Mouse (Mus musculus) limb, embryonic 13.5 days (tissue): ENCODE results near the gene Ip6k1. TPM values are rescaled to one million over a fixed set of nuclear protein-coding genes. Genes with fewer than 3 reads are reported as not detected.
A peak's percentile ranks its signal among the peaks of the same experiment; 100 is the strongest.

Experiments used
- ATAC-seq: fragments of 200-750 bp; cut with Nextera tagmentation; 2 replicates; pipeline ENCODE4 v1.8.0; 2017; ENCODE audit warnings: low read depth, moderate number of reproducible peaks, moderate TSS enrichment; ENCODE audit not compliant: low FRiP score
- H3K27ac ChIP-seq: fragments of 300-500 bp; sonication (generic); 2 replicates; pipeline ENCODE4 v1.5.1; 2015; ENCODE audit warnings: inconsistent platforms, mild to moderate bottlenecking, moderate library complexity
- H3K27me3 ChIP-seq: fragments of 300-500 bp; sonication (generic); 2 replicates; pipeline ENCODE4 v1.6.1; 2015; ENCODE audit warnings: mild to moderate bottlenecking, inconsistent platforms
- H3K36me3 ChIP-seq: fragments of 300-500 bp; sonication (generic); 2 replicates; pipeline ENCODE4 v1.6.1; 2015; ENCODE audit warnings: inconsistent platforms, mild to moderate bottlenecking, moderate library complexity
- H3K4me1 ChIP-seq: fragments of 300-500 bp; sonication (generic); 2 replicates; pipeline ENCODE4 v1.6.1; 2015; ENCODE audit warnings: inconsistent platforms
- H3K4me2 ChIP-seq: fragments of 300-500 bp; sonication (generic); replicated peaks from 2 replicates; pipeline ENCODE4 v1.6.1; 2015; ENCODE audit warnings: inconsistent platforms, mild to moderate bottlenecking, moderate library complexity
- H3K4me3 ChIP-seq: fragments of 300-500 bp; sonication (generic); 2 replicates; pipeline ENCODE4 v1.5.1; 2015; ENCODE audit warnings: moderate library complexity, mild to moderate bottlenecking, inconsistent platforms
- H3K9ac ChIP-seq: fragments of 300-500 bp; sonication (generic); 2 replicates; pipeline ENCODE4 v1.6.1; 2015; ENCODE audit warnings: mild to moderate bottlenecking, inconsistent platforms
- H3K9me3 ChIP-seq: fragments of 300-500 bp; sonication (generic); 2 replicates; pipeline ENCODE4 v1.6.1; 2016; ENCODE audit warnings: inconsistent platforms
- WGBS: fragments of 180-500 bp; shearing (Covaris S2); methylation state at CpG from one replicate; pipeline ENCODE4 v1.1.7; 2015; 5-methylcytosine and 5-hydroxymethylcytosine counted together
- microRNA-seq: library from miRNA; unstranded; fragments of <30 nt; microRNA quantifications from one replicate; pipeline ENCODE4, GENCODE M21; 2016
- polyA plus RNA-seq: library from polyadenylated mRNA; unstranded; fragments of >200 nt; fragmentation: Nextera tagmentation; extraction: Ambion mirVana; gene quantifications from 2 replicates; pipeline ENCODE4 v1.2.1, GENCODE M21; 2015

Ip6k1 gene
- polyA plus RNA-seq, 1 experiment from 2014 or later = 72.8 TPM

DNA sequence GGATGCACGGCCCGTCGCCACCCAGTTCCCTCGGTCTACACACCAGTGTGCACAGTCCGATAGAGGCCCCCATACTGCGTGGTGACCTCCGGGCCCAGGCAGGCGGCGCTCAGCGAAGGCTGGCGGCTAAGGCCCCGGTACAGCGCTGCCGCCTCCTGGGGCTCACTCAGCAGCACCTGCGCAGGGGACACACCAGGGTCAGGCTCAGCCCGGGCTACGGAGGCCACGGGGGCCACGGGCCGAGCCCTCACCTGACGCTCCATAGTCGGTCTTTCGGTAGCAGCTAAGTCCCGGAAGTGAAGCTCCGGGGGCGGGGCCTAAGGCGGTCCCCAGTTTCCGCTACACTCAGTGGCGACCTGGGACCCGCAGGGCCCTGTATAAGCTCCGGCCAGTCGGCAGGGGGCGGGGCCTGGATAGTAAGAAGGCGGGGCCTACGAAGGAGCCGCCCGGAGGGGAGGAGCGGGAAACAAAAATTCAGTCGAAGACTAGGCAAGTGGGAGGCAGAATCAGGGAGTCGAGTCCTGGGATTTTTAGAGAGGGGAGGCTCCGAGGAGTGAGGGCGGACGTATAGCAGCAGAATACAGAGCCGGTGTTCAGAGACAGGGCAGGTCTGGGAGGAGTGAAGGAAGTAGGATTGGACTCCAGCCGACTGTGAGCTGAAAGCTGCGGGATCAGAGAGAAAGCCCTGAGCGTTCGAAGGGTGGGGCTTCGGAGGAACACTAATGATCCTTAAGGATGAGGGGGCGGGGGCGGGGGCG lies 92.1 kb downstream of the Ip6k1 start, which contains the start of gene Apeh:
Gene Apeh (minus strand): TSS at position 423 of the 758 bp plus-strand sequence.
- Histone ChIP-seq H3K36me3 (peaks cover 35% of the 10 kb centered on the region), H3K27ac (peak within 1 kb of the TSS; percentile 81), H3K4me2 (peak within 1 kb of the TSS; percentile 99), H3K9me3 (no peaks in the 10 kb centered on the region), H3K4me3 (peak within 1 kb of the TSS; percentile 69), H3K27me3 (no peaks in the 10 kb centered on the region), H3K4me1 (peaks cover 29% of the 10 kb centered on the region), H3K9ac (peak within 1 kb of the TSS; percentile 83)
- WGBS = under 1% methylated on average over 52 of the region's 52 CpGs
- ATAC-seq = peak; percentile 90

DNA sequence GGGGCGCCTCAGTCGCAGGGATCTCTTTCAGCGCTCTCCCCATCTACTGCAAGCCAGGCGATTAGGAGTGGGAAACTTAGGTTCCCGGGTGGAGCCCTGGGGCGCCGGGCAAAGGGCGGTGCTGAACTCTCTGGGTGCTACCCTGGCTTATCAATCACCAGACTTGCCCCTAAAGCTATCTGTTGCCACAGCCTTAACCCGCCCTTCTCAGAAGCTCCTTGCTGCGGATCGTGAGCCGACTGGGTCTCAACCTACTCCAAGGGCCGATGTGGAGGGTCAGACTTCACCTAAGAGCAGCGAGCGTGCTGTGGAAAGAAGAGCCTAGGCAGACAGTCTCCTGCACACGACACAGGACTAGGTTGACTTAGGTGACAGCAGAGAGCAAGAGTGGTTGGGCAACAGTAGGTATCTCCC lies 92.7 kb downstream of the Ip6k1 start:
- peak overlapping the region; percentile 99 for H3K4me2 ChIP-seq
- WGBS = under 1% methylated on average over 16 of the region's 16 CpGs
- peak; percentile 13 for ATAC-seq
- no peaks in the 10 kb centered on the region for H3K9me3 ChIP-seq
- peaks cover 29% of the 10 kb centered on the region for H3K4me1 ChIP-seq
- peaks cover 29% of the 10 kb centered on the region for H3K36me3 ChIP-seq
- peak overlapping the region; percentile 83 for H3K9ac ChIP-seq
- H3K4me3 ChIP-seq = peak overlapping the region; percentile 69
- H3K27me3 ChIP-seq = no peaks in the 10 kb centered on the region
- H3K27ac ChIP-seq = peak overlapping the region; percentile 81; the same call in 1 of the 2 replicates

DNA sequence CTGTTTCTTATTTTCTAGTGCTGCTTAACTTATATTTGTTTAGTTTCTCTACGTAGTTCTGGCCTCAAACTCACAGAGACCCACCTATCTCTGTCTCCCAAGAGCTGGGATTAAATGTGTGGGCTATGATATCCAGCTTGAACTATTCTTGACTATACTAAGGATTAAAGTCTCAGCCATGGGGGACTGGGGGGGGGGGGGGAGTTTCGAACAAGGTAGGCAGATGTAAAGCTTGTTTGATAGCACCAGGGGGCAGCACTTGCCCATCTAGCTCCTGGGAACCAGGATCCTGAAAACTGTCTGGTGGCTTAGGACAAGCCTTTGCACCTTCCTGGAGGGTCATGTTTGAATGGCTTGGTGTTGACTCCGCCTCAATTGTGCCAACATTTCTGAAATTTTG lies 93.2 kb downstream of the Ip6k1 start:
- 6% methylated on average over 3 of the region's 3 CpGs for WGBS
- Histone ChIP-seq H3K4me2 (peak overlapping the region; percentile 99), H3K4me3 (peak overlapping the region; percentile 69), H3K9me3 (no peaks in the 10 kb centered on the region), H3K27me3 (no peaks in the 10 kb centered on the region), H3K9ac (peak overlapping the region; percentile 83), H3K27ac (peak overlapping the region; percentile 81; the same call in 1 of the 2 replicates), H3K4me1 (peaks cover 29% of the 10 kb centered on the region), H3K36me3 (peaks cover 23% of the 10 kb centered on the region)
- no peak for ATAC-seq

DNA sequence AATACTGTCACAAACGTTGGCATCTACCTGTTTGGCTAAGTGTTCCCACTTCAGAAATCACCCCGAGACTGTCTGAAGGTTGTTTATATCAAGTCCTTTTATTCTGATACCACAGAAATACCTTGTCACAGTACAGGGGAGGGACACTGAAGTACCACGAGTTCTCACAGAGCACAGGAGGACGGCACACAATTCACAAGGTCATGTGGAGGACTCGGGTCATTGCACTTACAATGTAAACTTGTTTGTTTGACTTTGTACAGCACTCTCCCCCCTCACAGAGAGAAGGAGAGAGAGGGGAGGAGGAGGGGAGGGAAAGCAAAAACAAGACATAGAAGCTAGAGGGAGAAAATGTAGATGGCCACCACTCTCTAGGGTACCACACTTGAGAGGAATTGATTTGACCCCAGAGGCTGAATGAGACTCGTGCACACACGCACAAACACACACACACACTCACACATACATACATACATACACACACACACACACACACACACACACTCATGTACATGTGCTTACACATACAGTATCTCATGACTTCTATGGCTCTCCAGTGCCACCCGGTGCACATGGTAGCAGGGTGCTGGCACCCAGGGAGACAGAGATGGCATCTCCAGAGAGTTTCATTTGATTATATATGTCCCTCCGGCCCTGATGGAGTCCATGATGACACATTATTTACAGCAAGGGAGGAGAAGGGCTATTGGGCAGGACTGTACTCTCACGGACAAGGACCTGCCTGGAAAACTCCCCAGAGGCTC lies 93.8 kb downstream of the Ip6k1 start:
- peak overlapping the region; percentile 99; the same call in 1 of the 2 replicates for H3K4me2 ChIP-seq
- WGBS = 73% methylated on average over 10 of the region's 10 CpGs

More for the DNA sequence above, 93.8 kb downstream of the Ip6k1 start:
- no peak overlapping the region for H3K4me3 ChIP-seq
- no peaks in the 10 kb centered on the region for H3K9me3 ChIP-seq
- no peaks in the 10 kb centered on the region for H3K27me3 ChIP-seq
- H3K27ac ChIP-seq = no peak overlapping the region
- ATAC-seq = no peak
- H3K36me3 ChIP-seq = peaks cover 17% of the 10 kb centered on the region
- H3K9ac ChIP-seq = 0 out of 2 replicates have a peak overlapping the region, but pooled peaks have one; percentile 21
- peaks cover 29% of the 10 kb centered on the region for H3K4me1 ChIP-seq

Small RNAs within 50 kb of the gene (microRNA-seq; reads per million reads assigned to microRNA genes)
- not detected for gene Mir7088

Other genes with a start within 250 kb of the Ip6k1 start
- gene Rbm5, start 231.5 kb upstream of the Ip6k1 start, polyA plus RNA-seq = 257 and 270 TPM in 2 replicates
- gene Rbm6, start 129.3 kb upstream of the Ip6k1 start, polyA plus RNA-seq = 94.7 and 97.7 TPM in 2 replicates
- 11.0 and 13.4 TPM in 2 replicates for gene Mon1a, start 114.3 kb upstream of the Ip6k1 start, polyA plus RNA-seq
- gene Mst1r, start 95.6 kb upstream of the Ip6k1 start, polyA plus RNA-seq = 3.2 and 3.3 TPM in 2 replicates
- gene Actl11, start 74.0 kb upstream of the Ip6k1 start, polyA plus RNA-seq = not detected in 2 replicates
- gene Camkv, start 66.8 kb upstream of the Ip6k1 start, polyA plus RNA-seq = 9.8 and 10.0 TPM in 2 replicates
- gene Traip, start 52.4 kb upstream of the Ip6k1 start, polyA plus RNA-seq = 26.1 TPM in 2 replicates
- 34.6 and 35.4 TPM in 2 replicates for gene Uba7, start 27.0 kb upstream of the Ip6k1 start, polyA plus RNA-seq
- gene Gm20661, start 19.4 kb upstream of the Ip6k1 start, polyA plus RNA-seq = 11.3 and 13.2 TPM in 2 replicates
- gene Inka1, start 16.6 kb upstream of the Ip6k1 start, polyA plus RNA-seq = 121 and 131 TPM in 2 replicates
- gene Cdhr4, start 10.0 kb upstream of the Ip6k1 start, polyA plus RNA-seq = 18.2 and 18.6 TPM in 2 replicates
- gene Gm20662, start 6.2 kb upstream of the Ip6k1 start, polyA plus RNA-seq = 0.68 and 1.2 TPM in 2 replicates
- 34.1 and 36.2 TPM in 2 replicates for gene Gmppb, start 46.7 kb downstream of the Ip6k1 start, polyA plus RNA-seq
- 3.1 and 4.4 TPM in 2 replicates for gene Amigo3, start 50.7 kb downstream of the Ip6k1 start, polyA plus RNA-seq
- 0.20 and 0.51 TPM in 2 replicates for gene Mst1, start 77.9 kb downstream of the Ip6k1 start, polyA plus RNA-seq
- gene Rnf123, start 80.8 kb downstream of the Ip6k1 start, polyA plus RNA-seq = 31.2 and 35.2 TPM in 2 replicates
- 42.5 and 47.3 TPM in 2 replicates for gene Apeh, start 92.1 kb downstream of the Ip6k1 start, polyA plus RNA-seq
- gene Bsn, start 187.9 kb downstream of the Ip6k1 start, polyA plus RNA-seq = 0.88 and 0.89 TPM in 2 replicates